Mouse (Mus musculus) erythroblast, embryonic 14.5 days (primary cell): ENCODE results near the gene Il1rl2.

Experiments
- GATA1 ChIP-seq: IDR thresholded peaks from 2 replicates; pipeline ENCODE4 v1.6.1; 2012; ENCODE audit warnings: low read length, inconsistent platforms, mixed read lengths
- TAL1 ChIP-seq: IDR thresholded peaks from 3 replicates; pipeline ENCODE4 v1.6.1; 2012; ENCODE audit warnings: low read length, inconsistent platforms, mixed read lengths

GRCm38 (mm10) chr1:40281950-40282349, 42.5 kb upstream of the Il1rl2 start:
- TF ChIP-seq GATA1 (no peak), TAL1 (no peak)
